Mouse (Mus musculus) kidney, postnatal 14 days (tissue): ENCODE results near the gene Slc1a5.

ENCODE experiments used
- DNase-seq: peaks from one replicate; pipeline ENCODE4 v3.0.0; 2022; ENCODE audit warnings: mixed read lengths

Slc1a5 gene

GRCm38 (mm10) chr7:16821091-16821490 is 40.0 kb downstream of the Slc1a5 start:
- no peak for DNase-seq

- DNase-seq: no peak
Observed at GRCm38 (mm10) chr7:16821669-16822101, 40.5 kb downstream of the Slc1a5 start.

GRCm38 (mm10) chr7:16823734-16824133 is 42.6 kb downstream of the Slc1a5 start:
- DNase-seq: no peak

GRCm38 (mm10) chr7:16825785-16826184 is 44.6 kb downstream of the Slc1a5 start:
- DNase-seq: no peak

GRCm38 (mm10) chr7:16826571-16826970 is 45.4 kb downstream of the Slc1a5 start:
- no peak for DNase-seq

DNA sequence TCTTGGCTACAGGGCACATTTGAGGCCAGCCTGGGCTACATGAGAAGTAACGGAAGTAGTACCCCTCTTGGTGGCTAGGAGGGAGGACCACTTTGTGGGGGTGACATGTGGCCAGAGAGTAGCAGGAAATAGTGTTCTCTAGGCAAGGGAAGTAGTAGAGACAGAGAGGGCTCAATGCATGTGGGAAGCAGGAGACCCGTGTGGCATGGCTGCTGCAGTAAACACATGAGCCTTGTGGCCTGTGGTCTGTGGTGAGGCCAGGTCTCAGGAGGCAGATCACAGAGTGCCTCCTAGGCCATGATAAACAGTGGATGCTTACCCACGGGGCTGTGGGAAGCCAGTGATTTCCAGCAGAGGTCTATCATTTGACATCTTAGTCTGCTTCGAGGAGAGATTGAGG is 46.1 kb downstream of the Slc1a5 start:
- DNase-seq: no peak

GRCm38 (mm10) chr7:16830449-16830848 is 49.3 kb downstream of the Slc1a5 start:
- DNase-seq: peak; percentile 52

- DNase-seq: no peak
Observed at GRCm38 (mm10) chr7:16837916-16838803, 57.0 kb downstream of the Slc1a5 start.

GRCm38 (mm10) chr7:16838804-16839426 is 57.8 kb downstream of the Slc1a5 start:
- no peak for DNase-seq

DNA sequence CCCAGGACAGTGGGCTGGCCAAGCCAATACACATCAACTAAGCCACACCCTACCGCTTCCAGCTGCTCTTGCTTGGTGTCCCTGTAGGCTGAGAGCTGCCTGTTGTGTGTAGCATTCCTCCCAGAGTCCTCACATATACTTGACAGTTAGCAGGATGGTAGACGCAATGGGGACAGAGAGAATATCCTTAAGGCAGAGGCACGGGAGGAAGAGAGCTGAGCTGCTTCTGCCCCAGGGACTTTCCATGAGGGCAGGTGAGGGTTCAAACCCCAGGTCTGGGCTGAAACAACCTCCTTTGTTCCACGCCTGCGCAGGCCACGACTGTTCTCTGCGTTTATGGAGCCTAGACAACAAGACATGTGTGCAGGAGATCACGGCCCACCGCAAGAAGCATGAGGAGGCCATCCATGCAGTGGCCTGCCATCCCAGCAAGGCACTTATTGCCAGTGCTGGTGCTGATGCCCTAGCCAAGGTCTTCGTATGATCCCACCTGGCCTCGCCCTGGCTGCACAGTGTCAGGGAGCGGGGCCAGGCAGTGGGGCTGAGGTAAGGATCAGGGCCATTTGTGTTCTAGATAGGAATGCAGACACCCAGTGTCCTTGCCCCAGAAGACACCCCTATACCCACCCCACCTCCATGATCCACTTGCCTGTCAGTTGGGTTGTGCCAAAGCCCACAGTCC is 58.4 kb downstream of the Slc1a5 start:
- no peak for DNase-seq

- DNase-seq: no peak
Observed at GRCm38 (mm10) chr7:16840109-16840491, 59.0 kb downstream of the Slc1a5 start.

DNA sequence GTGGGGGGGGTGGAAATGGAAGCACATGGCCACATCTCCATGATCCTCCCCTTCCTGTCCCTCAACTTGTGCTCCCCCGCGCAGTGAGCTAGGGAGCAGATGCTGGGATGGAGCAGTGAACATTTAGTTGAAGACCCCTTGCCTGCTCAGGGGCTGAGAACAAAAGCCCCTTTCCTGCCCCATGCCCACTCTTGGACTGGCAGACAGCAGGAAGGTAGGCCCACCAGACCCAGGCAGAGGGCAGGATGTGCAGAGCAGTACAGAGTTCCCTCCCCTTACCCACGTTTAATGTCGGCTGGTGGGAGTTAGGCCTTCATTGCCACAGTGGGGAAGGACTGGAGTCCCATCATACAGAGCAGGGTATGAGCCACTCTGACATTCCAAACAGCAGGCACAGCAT is 59.9 kb downstream of the Slc1a5 start:
- DNase-seq: no peak

- no peak for DNase-seq
Observed at GRCm38 (mm10) chr7:16841561-16842560, 60.7 kb downstream of the Slc1a5 start.

DNA sequence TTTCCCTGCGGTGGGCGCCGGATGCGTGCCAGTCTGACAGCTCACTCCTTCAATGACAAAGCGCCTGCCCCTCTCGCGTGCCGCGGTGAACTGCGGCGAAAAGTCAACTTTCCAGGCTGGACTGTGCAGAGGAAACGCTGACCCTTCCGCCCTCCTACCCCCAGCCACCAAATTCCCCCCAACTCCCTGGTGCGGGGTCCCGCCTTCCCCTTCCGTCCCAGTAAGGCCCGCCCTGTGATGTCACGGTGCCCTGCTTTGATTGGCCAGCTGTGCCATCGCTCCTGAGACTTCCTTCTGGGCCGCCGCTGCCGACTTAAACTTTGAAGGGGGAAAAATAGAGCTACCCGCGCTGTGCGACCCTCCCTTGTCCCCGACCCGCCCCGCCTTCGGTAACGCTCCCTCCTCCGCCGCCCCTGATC is 61.5 kb downstream of the Slc1a5 start, which contains the start of gene Prkd2:
TSS of gene Prkd2 (plus strand) at position 258 of the 419 bp plus-strand sequence.
- peak; percentile 96 for DNase-seq

GRCm38 (mm10) chr7:16843441-16844171 is 62.5 kb downstream of the Slc1a5 start:
- peak; percentile 43 for DNase-seq

DNA sequence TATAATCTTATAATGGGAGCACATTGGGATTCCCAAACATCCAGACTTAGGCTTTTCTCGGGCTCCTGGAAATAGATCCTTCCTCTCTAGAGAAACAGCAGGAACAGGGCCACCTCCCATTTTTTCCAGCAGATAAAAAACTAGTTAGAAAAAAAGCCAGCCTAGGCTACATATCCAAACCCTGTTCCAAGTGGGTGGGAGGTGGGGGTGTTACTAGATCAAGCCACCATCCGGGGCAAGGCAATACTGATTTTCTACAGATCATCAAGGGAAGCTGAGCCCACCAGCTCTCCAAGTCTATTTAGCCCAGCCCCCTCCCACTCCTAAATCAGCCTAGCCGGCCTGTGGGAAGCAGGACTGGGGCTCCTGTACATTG is 63.5 kb downstream of the Slc1a5 start:
- peak; percentile 24 for DNase-seq

GRCm38 (mm10) chr7:16845072-16845819 is 64.1 kb downstream of the Slc1a5 start:
- DNase-seq: peak; percentile 71

DNA sequence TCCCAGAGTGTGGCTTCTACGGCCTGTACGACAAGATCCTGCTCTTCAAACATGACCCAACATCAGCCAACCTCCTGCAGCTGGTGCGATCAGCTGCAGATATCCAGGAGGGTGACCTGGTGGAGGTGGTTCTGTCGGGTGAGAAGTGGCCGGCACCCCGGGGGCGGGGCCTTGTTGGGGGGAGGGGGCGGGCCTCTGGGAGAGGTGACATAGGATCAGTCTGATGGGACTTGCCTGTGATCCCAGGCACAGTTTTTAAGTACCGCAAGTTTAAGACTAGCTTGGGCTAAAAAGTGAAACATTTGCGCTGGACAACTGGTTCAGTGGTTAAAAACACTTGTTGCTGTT is 64.7 kb downstream of the Slc1a5 start:
- DNase-seq: no peak

DNA sequence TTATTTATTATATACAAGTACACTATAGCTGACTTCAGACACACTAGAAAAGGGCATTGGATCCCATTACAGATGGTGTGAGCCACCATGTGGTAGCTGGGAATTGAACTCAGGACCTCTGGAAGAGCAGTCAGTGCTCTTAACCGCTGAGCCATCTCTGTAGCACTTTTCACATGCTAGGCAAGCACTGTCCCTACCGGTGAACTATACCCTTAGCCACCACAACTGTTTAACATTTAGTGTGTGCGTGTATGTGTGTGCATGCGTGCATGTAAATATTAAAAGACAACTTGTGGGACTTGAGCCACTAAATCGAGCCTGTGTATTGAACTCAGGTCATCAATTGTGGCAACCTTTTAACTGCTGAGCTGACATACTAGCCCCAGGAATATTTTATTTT is 65.6 kb downstream of the Slc1a5 start:
- DNase-seq: no peak

- no peak for DNase-seq
Observed at GRCm38 (mm10) chr7:16847507-16847906, 66.4 kb downstream of the Slc1a5 start.
